Mouse (Mus musculus) regulatory T cell (primary cell): ENCODE measurements around the gene Irf1.

ENCODE experiments used
- in situ Hi-C: fragments of 300-600 bp; cut with MboI, MseI; formaldehyde crosslinking; loops from one replicate; pipeline ENCODE4 v1.15.1; 2025; ENCODE audit warnings: high pct_unique_total_duplicates

The Irf1 gene

GRCm38 (mm10) chr11:53781201-53781775, 11.5 kb downstream of the Irf1 start:
- in situ Hi-C loops: no loop called here

GRCm38 (mm10) chr11:53781964-53782363, 12.2 kb downstream of the Irf1 start:
- in situ Hi-C loops: no loop called here

GRCm38 (mm10) chr11:53783288-53783687, 13.5 kb downstream of the Irf1 start:
- in situ Hi-C loops: no loop called here

GRCm38 (mm10) chr11:53785311-53785936, 15.6 kb downstream of the Irf1 start:
- in situ Hi-C loops: no loop called here

GRCm38 (mm10) chr11:53786058-53787031, 16.5 kb downstream of the Irf1 start:
- in situ Hi-C loops: no loop called here

- in situ Hi-C loops: no loop called here
Measured at GRCm38 (mm10) chr11:53788196-53788595, 18.4 kb downstream of the Irf1 start.

- in situ Hi-C loops: no loop called here
Measured at GRCm38 (mm10) chr11:53789277-53789676, 19.5 kb downstream of the Irf1 start.

- in situ Hi-C loops: no loop called here
Measured at GRCm38 (mm10) chr11:53792986-53793385, 23.2 kb downstream of the Irf1 start.

GRCm38 (mm10) chr11:53794015-53794414, 24.2 kb downstream of the Irf1 start:
- in situ Hi-C loops: no loop called here

GRCm38 (mm10) chr11:53794671-53795557, 25.1 kb downstream of the Irf1 start:
- in situ Hi-C loops: no loop called here

GRCm38 (mm10) chr11:53795813-53796212, 26.0 kb downstream of the Irf1 start:
- in situ Hi-C loops: no loop called here

GRCm38 (mm10) chr11:53796409-53797151, 26.8 kb downstream of the Irf1 start:
- in situ Hi-C loops: no loop called here

- in situ Hi-C loops: no loop called here
Measured at GRCm38 (mm10) chr11:53797386-53797920, 27.6 kb downstream of the Irf1 start.

GRCm38 (mm10) chr11:53798041-53798711, 28.4 kb downstream of the Irf1 start:
- in situ Hi-C loops: no loop called here

GRCm38 (mm10) chr11:53800036-53800435, 30.2 kb downstream of the Irf1 start:
- in situ Hi-C loops: no loop called here

GRCm38 (mm10) chr11:53800975-53801374, 31.2 kb downstream of the Irf1 start:
- in situ Hi-C loops: no loop called here

GRCm38 (mm10) chr11:53803093-53803492, 33.3 kb downstream of the Irf1 start:
- in situ Hi-C loops: no loop called here

- in situ Hi-C loops: no loop called here
Measured at GRCm38 (mm10) chr11:53803494-53803893, 33.7 kb downstream of the Irf1 start.

- in situ Hi-C loops: no loop called here
Measured at GRCm38 (mm10) chr11:53804569-53805344, 34.9 kb downstream of the Irf1 start.
